Mouse (Mus musculus): ENCODE data around the gene Tgfbr2. TPM values are rescaled to one million over a fixed set of nuclear protein-coding genes. Genes with fewer than 3 reads are reported as not detected.

The Tgfbr2 gene
- polyA plus RNA-seq, 1 experiment from 2014 or later: 8.5 TPM

- Histone ChIP-seq H3K4me1 (peaks cover 5% of the 10 kb centered on the region; the same call in 1 of the 2 replicates), H3K9ac (no peak overlapping the region), H3K4me3 (no peak overlapping the region), H3K9me3 (no peaks in the 10 kb centered on the region), H3K36me3 (replicated peaks) (no peaks in the 10 kb centered on the region), H3K4me2 (no peak overlapping the region), H3K27ac (no peak overlapping the region), H3K27me3 (replicated peaks) (no peaks in the 10 kb centered on the region)
- WGBS: 87% methylated on average over 6 of the region's 6 CpGs
- no peak for ATAC-seq (replicated peaks)
Measured at GRCm38 (mm10) chr9:116167304-116167880, 7.8 kb downstream of the Tgfbr2 start.

- H3K27me3 ChIP-seq (replicated peaks): no peaks in the 10 kb centered on the region
- no peak overlapping the region for H3K27ac ChIP-seq
- no peak overlapping the region for H3K4me2 ChIP-seq
- no peak for ATAC-seq (replicated peaks)
- no peaks in the 10 kb centered on the region for H3K9me3 ChIP-seq
- no peak overlapping the region for H3K4me3 ChIP-seq
- H3K36me3 ChIP-seq (replicated peaks): no peaks in the 10 kb centered on the region
- H3K9ac ChIP-seq: no peak overlapping the region
- WGBS: 67% methylated on average over 6 of the region's 6 CpGs
- peaks cover 5% of the 10 kb centered on the region; the same call in 1 of the 2 replicates for H3K4me1 ChIP-seq
Measured at GRCm38 (mm10) chr9:116166363-116166762, 8.8 kb downstream of the Tgfbr2 start.

- no peak overlapping the region for H3K4me2 ChIP-seq
Measured at GRCm38 (mm10) chr9:116163883-116164282, 11.3 kb downstream of the Tgfbr2 start.

GRCm38 (mm10) chr9:116162866-116163374 lies 12.2 kb downstream of the Tgfbr2 start:
- H3K9me3 ChIP-seq: no peaks in the 10 kb centered on the region
- H3K4me2 ChIP-seq: no peak overlapping the region
- no peaks in the 10 kb centered on the region for H3K4me1 ChIP-seq
- no peak for ATAC-seq (replicated peaks)
- no peak overlapping the region for H3K4me3 ChIP-seq
- no peak overlapping the region for H3K27ac ChIP-seq
- no peak overlapping the region for H3K9ac ChIP-seq
- WGBS: 97% methylated on average over 7 of the region's 7 CpGs
- H3K36me3 ChIP-seq (replicated peaks): no peaks in the 10 kb centered on the region
- no peaks in the 10 kb centered on the region for H3K27me3 ChIP-seq (replicated peaks)

More at GRCm38 (mm10) chr9:116163883-116164282, 11.3 kb downstream of the Tgfbr2 start:
- Histone ChIP-seq H3K9me3 (no peaks in the 10 kb centered on the region), H3K4me1 (no peaks in the 10 kb centered on the region), H3K27me3 (replicated peaks) (no peaks in the 10 kb centered on the region), H3K9ac (no peak overlapping the region), H3K27ac (no peak overlapping the region), H3K36me3 (replicated peaks) (no peaks in the 10 kb centered on the region), H3K4me3 (no peak overlapping the region)
- ATAC-seq (replicated peaks): no peak
- WGBS: 81% methylated on average over 6 of the region's 6 CpGs

GRCm38 (mm10) chr9:116160860-116161259 lies 14.3 kb downstream of the Tgfbr2 start:
- 91% methylated on average over 7 of the region's 7 CpGs for WGBS
- Histone ChIP-seq H3K27me3 (replicated peaks) (no peaks in the 10 kb centered on the region), H3K4me2 (no peak overlapping the region), H3K36me3 (replicated peaks) (no peaks in the 10 kb centered on the region), H3K4me1 (no peaks in the 10 kb centered on the region), H3K9ac (no peak overlapping the region), H3K27ac (no peak overlapping the region), H3K9me3 (no peaks in the 10 kb centered on the region), H3K4me3 (no peak overlapping the region)
- ATAC-seq (replicated peaks): no peak

- H3K9me3 ChIP-seq: no peaks in the 10 kb centered on the region
- no peaks in the 10 kb centered on the region for H3K27me3 ChIP-seq (replicated peaks)
- H3K36me3 ChIP-seq (replicated peaks): no peaks in the 10 kb centered on the region
- no peak overlapping the region for H3K4me2 ChIP-seq
- 83% methylated on average over 3 of the region's 3 CpGs for WGBS
- no peak overlapping the region for H3K9ac ChIP-seq
- no peak overlapping the region for H3K4me3 ChIP-seq
- H3K27ac ChIP-seq: no peak overlapping the region
- no peak for ATAC-seq (replicated peaks)
- no peaks in the 10 kb centered on the region for H3K4me1 ChIP-seq
Measured at GRCm38 (mm10) chr9:116160067-116160466, 15.1 kb downstream of the Tgfbr2 start.

GRCm38 (mm10) chr9:116156501-116156900 lies 18.7 kb downstream of the Tgfbr2 start:
- Histone ChIP-seq H3K36me3 (replicated peaks) (no peaks in the 10 kb centered on the region), H3K27me3 (replicated peaks) (no peaks in the 10 kb centered on the region), H3K4me3 (no peak overlapping the region), H3K9ac (no peak overlapping the region), H3K9me3 (no peaks in the 10 kb centered on the region), H3K27ac (no peak overlapping the region), H3K4me1 (peaks cover 1% of the 10 kb centered on the region; the same call in 1 of the 2 replicates), H3K4me2 (no peak overlapping the region)
- ATAC-seq (replicated peaks): no peak
- 90% methylated on average over 5 of the region's 5 CpGs for whole genome bisulfite sequencing

- WGBS: 72% methylated on average over 4 of the region's 4 CpGs
- no peaks in the 10 kb centered on the region for H3K36me3 ChIP-seq (replicated peaks)
Measured at GRCm38 (mm10) chr9:116152878-116153277, 22.3 kb downstream of the Tgfbr2 start.

GRCm38 (mm10) chr9:116150725-116151396 lies 24.3 kb downstream of the Tgfbr2 start:
- H3K4me3 ChIP-seq: no peak overlapping the region
- no peak overlapping the region for H3K9ac ChIP-seq
- 9% methylated on average over 7 of the region's 7 CpGs for WGBS
- H3K27me3 ChIP-seq (replicated peaks): no peaks in the 10 kb centered on the region
- no peak for ATAC-seq (replicated peaks)
- no peak overlapping the region for H3K4me2 ChIP-seq
- no peak overlapping the region for H3K27ac ChIP-seq
- H3K36me3 ChIP-seq (replicated peaks): no peaks in the 10 kb centered on the region
- no peaks in the 10 kb centered on the region for H3K9me3 ChIP-seq
- peaks cover 7% of the 10 kb centered on the region; the same call in 1 of the 2 replicates for H3K4me1 ChIP-seq

More at GRCm38 (mm10) chr9:116152878-116153277, 22.3 kb downstream of the Tgfbr2 start:
- Histone ChIP-seq H3K4me1 (peaks cover 7% of the 10 kb centered on the region; the same call in 1 of the 2 replicates), H3K4me2 (no peak overlapping the region), H3K27ac (no peak overlapping the region), H3K9me3 (no peaks in the 10 kb centered on the region), H3K27me3 (replicated peaks) (no peaks in the 10 kb centered on the region), H3K4me3 (no peak overlapping the region), H3K9ac (no peak overlapping the region)
- no peak for ATAC-seq (replicated peaks)

GRCm38 (mm10) chr9:116148809-116149208 lies 26.4 kb downstream of the Tgfbr2 start:
- Histone ChIP-seq H3K4me2 (no peak overlapping the region), H3K4me3 (no peak overlapping the region), H3K27me3 (replicated peaks) (no peaks in the 10 kb centered on the region), H3K9me3 (no peaks in the 10 kb centered on the region), H3K27ac (no peak overlapping the region), H3K9ac (no peak overlapping the region), H3K36me3 (replicated peaks) (no peaks in the 10 kb centered on the region), H3K4me1 (peaks cover 11% of the 10 kb centered on the region)
- WGBS: 93% methylated on average over 7 of the region's 7 CpGs
- ATAC-seq (replicated peaks): no peak

GRCm38 (mm10) chr9:116146235-116146634 lies 28.9 kb downstream of the Tgfbr2 start:
- Histone ChIP-seq H3K36me3 (replicated peaks) (no peaks in the 10 kb centered on the region), H3K9me3 (no peaks in the 10 kb centered on the region), H3K27me3 (replicated peaks) (no peaks in the 10 kb centered on the region), H3K4me2 (no peak overlapping the region), H3K27ac (no peak overlapping the region), H3K4me1 (peaks cover 7% of the 10 kb centered on the region), H3K4me3 (no peak overlapping the region), H3K9ac (no peak overlapping the region)
- ATAC-seq (replicated peaks): no peak
- WGBS: 61% methylated on average over 9 of the region's 9 CpGs

- Histone ChIP-seq H3K36me3 (replicated peaks) (no peaks in the 10 kb centered on the region), H3K27ac (no peak overlapping the region), H3K4me1 (peaks cover 4% of the 10 kb centered on the region; the same call in 1 of the 2 replicates), H3K4me2 (no peak overlapping the region), H3K27me3 (replicated peaks) (no peaks in the 10 kb centered on the region), H3K9me3 (no peaks in the 10 kb centered on the region), H3K9ac (no peak overlapping the region), H3K4me3 (no peak overlapping the region)
- 67% methylated on average over 10 of the region's 10 CpGs for WGBS
- no peak for ATAC-seq (replicated peaks)
Measured at GRCm38 (mm10) chr9:116145231-116145641, 29.9 kb downstream of the Tgfbr2 start.
